Comparison of ENCODE assay signal across 9 mouse cellular contexts in the genomic region with DNA sequence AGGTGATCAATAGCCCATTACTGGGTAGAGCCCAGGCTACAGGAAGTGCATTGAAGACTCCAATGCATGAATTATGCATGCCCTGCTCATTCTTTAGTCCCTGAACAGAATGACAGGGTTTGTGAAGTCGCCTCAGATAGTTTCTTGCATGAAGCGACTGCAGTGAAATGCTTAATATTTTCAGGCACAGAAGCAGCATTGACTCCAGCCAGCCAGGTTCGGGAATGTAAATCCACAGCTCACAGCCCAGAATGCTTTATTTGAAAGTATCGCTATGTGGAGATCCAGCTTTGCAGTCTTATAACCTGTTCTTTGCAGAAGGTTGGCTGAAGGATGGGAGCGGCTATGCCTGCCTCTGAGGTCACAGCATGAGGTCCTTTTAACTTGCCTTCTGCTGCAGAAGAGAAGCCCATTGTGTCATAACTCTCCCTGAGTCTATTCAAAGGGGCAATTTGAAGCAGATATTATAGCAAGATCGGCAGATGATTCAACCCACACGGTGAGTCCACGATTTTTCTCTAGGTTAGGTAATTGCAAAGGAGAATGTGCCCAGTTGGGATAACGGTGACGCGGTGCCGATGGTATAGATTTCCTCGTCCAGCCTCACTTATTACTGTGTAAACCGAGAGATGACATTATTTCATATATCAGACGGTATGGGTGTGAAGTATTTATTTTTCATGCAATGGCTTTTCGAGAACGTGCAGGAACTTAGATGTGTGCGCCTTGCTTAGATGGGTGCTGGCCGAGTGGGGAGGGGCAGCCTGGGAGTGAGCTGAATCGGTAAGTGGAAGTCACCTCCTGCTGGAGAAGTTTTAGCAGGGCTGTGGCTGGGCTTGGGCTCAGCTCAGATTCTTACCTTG.
DNase-seq lines count a peak whose midpoint lies in the region; ATAC-seq and TF ChIP-seq lines count a peak whose summit lies in the region.
"Had no signal": no experiment of that assay in that cellular context is flagged by ENCODE, and none has a peak within 500 bp of the region (broad histone marks: within the 10 kb centered on the region; RNA-seq: fewer than 3 reads in every experiment).

No protein-coding gene starts in this region.

- peak; percentile 83 for ATAC-seq in forebrain, embryonic 16.5 days
- no peak for ATAC-seq in heart, embryonic 11.5 days (replicated peaks; ENCODE audit: insufficient number of reproducible peaks, low FRiP score, low TSS enrichment)

- H3K9me3 ChIP-seq in forebrain, embryonic 16.5 days (ENCODE audit: control insufficient read depth, low read length) = no peaks in the 10 kb centered on the region
- no peaks in the 10 kb centered on the region for H3K9me3 ChIP-seq in heart, embryonic 11.5 days (replicated peaks; ENCODE audit: control insufficient read depth, low read length)

- H3K27me3 ChIP-seq in forebrain, embryonic 16.5 days (replicated peaks; ENCODE audit: control insufficient read depth, insufficient read depth, low read length) = no peaks in the 10 kb centered on the region
- no peaks in the 10 kb centered on the region; the same call in 1 of the 2 replicates for H3K27me3 ChIP-seq in heart, embryonic 11.5 days (ENCODE audit: control insufficient read depth, insufficient read depth, low read length)
- no peaks in the 10 kb centered on the region for H3K27me3 ChIP-seq in kidney, adult 2 months (replicated peaks; ENCODE audit: control insufficient read depth, insufficient read depth, low read length)

- 16% methylated on average over 20 of the region's 20 CpGs for WGBS in forebrain, embryonic 16.5 days
- 49% methylated on average over 20 of the region's 20 CpGs for WGBS in heart, embryonic 11.5 days (ENCODE audit: insufficient replicate concordance)
- WGBS in kidney, adult 2 months = 53% methylated on average over 20 of the region's 20 CpGs

- H3K36me3 ChIP-seq in forebrain, embryonic 16.5 days (ENCODE audit: control insufficient read depth, insufficient read depth) = no peaks in the 10 kb centered on the region
- no peaks in the 10 kb centered on the region for H3K36me3 ChIP-seq in heart, embryonic 11.5 days (ENCODE audit: control insufficient read depth, insufficient read depth, low read length)
- no peaks in the 10 kb centered on the region for H3K36me3 ChIP-seq in kidney, adult 2 months (ENCODE audit: control insufficient read depth, insufficient read depth, low read length)

- H3K4me1 ChIP-seq in forebrain, embryonic 16.5 days (replicated peaks; ENCODE audit: control insufficient read depth, insufficient read depth, low read length) = peaks cover 11% of the 10 kb centered on the region
- no peaks in the 10 kb centered on the region for H3K4me1 ChIP-seq in heart, embryonic 11.5 days (ENCODE audit: control insufficient read depth, insufficient read depth, low read length)
- H3K4me1 ChIP-seq in kidney, adult 2 months (ENCODE audit: control insufficient read depth, insufficient read depth, low read length) = no peaks in the 10 kb centered on the region

- intact Hi-C loops in left cerebral cortex, postnatal 14 days (cut with DNase I) = loop anchor here (5.0 to 10.0 kb wide), 3 partner anchors 73 to 194 kb away; partner anchors contain the start of gene Cntn1

- DNase-seq in layer of hippocampus, adult 11-12 months (ENCODE audit: low spot score) = peak; percentile 43
- DNase-seq in layer of hippocampus, adult 9-10 months (ENCODE audit: low spot score) = no peak
- peak; percentile 46 to 50 for DNase-seq in left cerebral cortex, postnatal 14 days (ENCODE audit: low spot score in 2 of 2)
- DNase-seq in right cerebral cortex, postnatal 10 days (ENCODE audit: low spot score in 2 of 2) = peak; percentile 62 to 63
- DNase-seq in urinary bladder, postnatal 4 days (ENCODE audit: low spot score in 2 of 2) = no peak
- DNase-seq in kidney, adult 2 months = no peak

- TF ChIP-seq CTCF in kidney, adult 2 months (conservative IDR thresholded peaks at IDR 0.05; ENCODE audit: insufficient read depth, insufficient read length, low read depth, low read length) = no peak

- peak overlapping the region; percentile 60 for H3K4me2 ChIP-seq in forebrain, embryonic 16.5 days (ENCODE audit: low read length)
- H3K4me2 ChIP-seq in heart, embryonic 11.5 days = no peak overlapping the region

- TF ChIP-seq POLR2A in kidney, adult 2 months (IDR thresholded peaks at IDR 0.05; ENCODE audit: low read depth, low read length) = no peak

- H3K4me3 ChIP-seq in forebrain, embryonic 16.5 days (replicated peaks; ENCODE audit: low read length) = peak overlapping the region; percentile 42
- no peak overlapping the region for H3K4me3 ChIP-seq in heart, embryonic 11.5 days (ENCODE audit: low read depth, low read length)
- no peak overlapping the region for H3K4me3 ChIP-seq in kidney, adult 2 months (ENCODE audit: insufficient read depth, low read depth, low read length)

- H3K27ac ChIP-seq in forebrain, embryonic 16.5 days (ENCODE audit: low read length) = peak overlapping the region; percentile 65
- no peak overlapping the region for H3K27ac ChIP-seq in heart, embryonic 11.5 days (ENCODE audit: low read depth, low read length)
- no peak overlapping the region for H3K27ac ChIP-seq in kidney, adult 2 months (ENCODE audit: insufficient read depth, low read depth, low read length)
- H3K27ac ChIP-seq: macrophage had no signal

- peak overlapping the region; percentile 51 for H3K9ac ChIP-seq in forebrain, embryonic 16.5 days (replicated peaks; ENCODE audit: low read depth, low read length)
- no peak overlapping the region for H3K9ac ChIP-seq in heart, embryonic 11.5 days (ENCODE audit: low read depth, low read length)

Comparison
In these comparisons a context has a peak if more than half of its experiments do, and no peak if none do; other contexts are left out.
1. DNase-seq: peak in layer of hippocampus, adult 11-12 months (single experiment), left cerebral cortex, postnatal 14 days (2 of 2) and right cerebral cortex, postnatal 10 days (2 of 2); none in layer of hippocampus, adult 9-10 months (single experiment), urinary bladder, postnatal 4 days (0 of 2) and kidney, adult 2 months (single experiment).